In the genomic region with DNA sequence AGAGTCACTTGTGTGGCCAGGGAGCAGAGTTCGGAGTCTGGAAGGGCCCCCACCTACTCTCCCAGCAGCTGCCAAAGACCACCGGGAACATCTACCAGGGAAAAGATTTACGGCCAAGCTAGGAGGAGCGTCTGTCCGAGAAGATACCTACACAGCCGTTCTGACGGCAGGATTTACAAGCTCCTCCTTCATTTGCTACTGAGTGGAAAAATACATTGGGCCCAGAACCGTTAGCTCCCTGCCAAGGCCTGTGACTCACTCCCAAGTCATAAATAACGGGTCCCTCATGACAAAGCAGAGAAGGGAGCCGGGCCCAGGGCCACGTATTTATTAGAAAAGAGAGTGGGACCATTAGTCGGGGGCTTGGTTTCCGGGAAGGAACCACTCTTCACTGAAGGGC, we compare ENCODE assay signal across 8 mouse cellular contexts.
A peak's percentile ranks its signal among the peaks of the same experiment; 100 is the strongest.
DNase-seq lines count a peak whose midpoint lies in the region; ATAC-seq and TF ChIP-seq lines count a peak whose summit lies in the region.
"Had no signal": no experiment of that assay in that cellular context is flagged by ENCODE, and none has a peak within 500 bp of the region (broad histone marks: within the 10 kb centered on the region; RNA-seq: fewer than 3 reads in every experiment).

No protein-coding gene starts in this region.

- H3K36me3 ChIP-seq in hindbrain, postnatal 0 days (ENCODE audit: insufficient read depth, low read length): no peaks in the 10 kb centered on the region
- H3K36me3 ChIP-seq in liver, postnatal 0 days (replicated peaks; ENCODE audit: insufficient read depth, low read length): no peaks in the 10 kb centered on the region
- H3K36me3 ChIP-seq: hindbrain, embryonic 15.5 days had no signal

- no peak for TF ChIP-seq CTCF in hindbrain, postnatal 0 days (IDR thresholded peaks at IDR 0.05; ENCODE audit: low read depth)
- TF ChIP-seq CTCF in liver, postnatal 0 days (IDR thresholded peaks at IDR 0.05; ENCODE audit: low read depth): no peak

- DNase-seq in right cerebral cortex, adult 18-20 months: peak; percentile 34
- no peak for DNase-seq in right cerebral cortex, postnatal 10 days (ENCODE audit: low spot score in 2 of 2)
- DNase-seq in fibroblast of lung, adult 2 months (ENCODE audit: low read depth): peak; percentile 83
- peak; percentile 55 to 69 for DNase-seq in kidney, postnatal 25 days
- peak; percentile 34 for DNase-seq in telencephalon, adult 2 months (ENCODE audit: low read depth, low spot score)
- DNase-seq in hindbrain, postnatal 0 days (ENCODE audit: low spot score): no peak
- no peak for DNase-seq in liver, postnatal 0 days

- WGBS in hindbrain, postnatal 0 days: 66% methylated on average over 13 of the region's 13 CpGs
- 57% methylated on average over 13 of the region's 13 CpGs for WGBS in liver, postnatal 0 days (ENCODE audit: insufficient replicate concordance)

- H3K9ac ChIP-seq in hindbrain, postnatal 0 days (replicated peaks; ENCODE audit: low read length): no peak overlapping the region
- no peak overlapping the region for H3K9ac ChIP-seq in liver, postnatal 0 days (replicated peaks)
- H3K9ac ChIP-seq: hindbrain, embryonic 15.5 days had no signal

- H3K4me3 ChIP-seq in hindbrain, postnatal 0 days (ENCODE audit: low read length): no peak overlapping the region
- H3K4me3 ChIP-seq in liver, postnatal 0 days (ENCODE audit: low read depth, low read length): no peak overlapping the region
- H3K4me3 ChIP-seq: hindbrain, embryonic 15.5 days had no signal

- no peaks in the 10 kb centered on the region for H3K9me3 ChIP-seq in hindbrain, postnatal 0 days (ENCODE audit: low read length)
- no peaks in the 10 kb centered on the region for H3K9me3 ChIP-seq in liver, postnatal 0 days (ENCODE audit: low read length)
- H3K9me3 ChIP-seq: hindbrain, embryonic 15.5 days had no signal

- H3K27me3 ChIP-seq in hindbrain, postnatal 0 days (ENCODE audit: insufficient read depth, low read length): no peaks in the 10 kb centered on the region
- no peaks in the 10 kb centered on the region for H3K27me3 ChIP-seq in liver, postnatal 0 days (ENCODE audit: insufficient read depth, low read length)
- H3K27me3 ChIP-seq: hindbrain, embryonic 15.5 days had no signal

- H3K4me2 ChIP-seq in hindbrain, postnatal 0 days (ENCODE audit: low read depth, low read length): no peak overlapping the region
- no peak overlapping the region for H3K4me2 ChIP-seq in liver, postnatal 0 days (ENCODE audit: low read depth, low read length)
- H3K4me2 ChIP-seq: hindbrain, embryonic 15.5 days had no signal

- no peak for TF ChIP-seq EP300 in liver, postnatal 0 days (IDR thresholded peaks at IDR 0.05; ENCODE audit: low read depth)

- H3K4me1 ChIP-seq in hindbrain, postnatal 0 days (ENCODE audit: insufficient read depth, low read length): no peaks in the 10 kb centered on the region
- peaks cover 4% of the 10 kb centered on the region; the same call in 1 of the 2 replicates for H3K4me1 ChIP-seq in liver, postnatal 0 days (ENCODE audit: insufficient read depth)
- H3K4me1 ChIP-seq: hindbrain, embryonic 15.5 days had no signal

- no peak for ATAC-seq in hindbrain, postnatal 0 days
- no peak for ATAC-seq in liver, postnatal 0 days

- H3K27ac ChIP-seq in hindbrain, postnatal 0 days: no peak overlapping the region
- no peak overlapping the region for H3K27ac ChIP-seq in liver, postnatal 0 days (ENCODE audit: low read depth)
- H3K27ac ChIP-seq: hindbrain, embryonic 15.5 days had no signal

Comparison
In these comparisons a context has a peak if more than half of its experiments do, and no peak if none do; other contexts are left out.
1. DNase-seq: peak in right cerebral cortex, adult 18-20 months (single experiment), fibroblast of lung, adult 2 months (single experiment), kidney, postnatal 25 days (2 of 2) and telencephalon, adult 2 months (single experiment); none in right cerebral cortex, postnatal 10 days (0 of 2), hindbrain, postnatal 0 days (single experiment) and liver, postnatal 0 days (single experiment).